Mouse (Mus musculus): ENCODE measurements at regions not wholly inside any gene's neighbourhood (a gene's known extent, or its start where the extent isn't known, plus 50 kb on each side); places are given as distances from the start of the nearest gene placed in this dataset.

DNA sequence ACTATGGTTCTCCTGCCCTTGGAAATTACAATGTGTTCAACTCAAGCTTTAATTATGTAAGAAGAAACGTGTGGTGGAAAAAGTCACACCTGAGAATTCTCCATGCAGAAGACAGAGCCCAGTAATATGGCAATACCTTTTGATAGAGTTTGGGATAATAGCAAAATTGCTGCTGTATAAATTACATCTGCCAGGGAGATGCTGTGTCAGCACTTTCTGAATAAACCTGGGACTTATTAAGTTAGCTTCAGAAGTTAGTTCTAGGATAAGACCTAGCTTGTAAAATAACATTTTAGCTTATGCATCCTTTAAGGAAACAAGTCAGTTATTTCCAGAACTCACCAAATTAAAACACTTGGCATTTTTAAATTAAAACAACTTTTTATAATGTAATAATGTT, 212.2 kb upstream of the Ercc4 start:
- TF ChIP-seq MAX (IDR thresholded peaks at IDR 0.05; ENCODE audit: low read depth), result no peak
- no peak for TF ChIP-seq POLR2A (IDR thresholded peaks at IDR 0.05; ENCODE audit: insufficient read length, low read depth)
- TF ChIP-seq USF1 (IDR thresholded peaks at IDR 0.05; ENCODE audit: low read depth), result no peak
- TF ChIP-seq TCF3 (IDR thresholded peaks at IDR 0.05; ENCODE audit: insufficient read length, low read depth), result no peak
- TF ChIP-seq TCF12 (IDR thresholded peaks at IDR 0.05; ENCODE audit: insufficient read depth, poor library complexity, severe bottlenecking), result no peak
- TF ChIP-seq E2F4 (IDR thresholded peaks at IDR 0.05; ENCODE audit: insufficient read depth), result no peak
- TF ChIP-seq MYOG (IDR thresholded peaks at IDR 0.05; ENCODE audit: control insufficient read depth in 1 of 3, insufficient read depth in 1 of 3, insufficient read length in 2 of 3, low read depth in 2 of 3), result no peak
- TF ChIP-seq POLR2AphosphoS2 (IDR thresholded peaks at IDR 0.05; ENCODE audit: insufficient read length, low read depth), result no peak
- no peak for TF ChIP-seq MYOD1 (IDR thresholded peaks at IDR 0.05; ENCODE audit: control insufficient read depth in 1 of 3, insufficient read length in 2 of 3, low read depth in 2 of 3)
- TF ChIP-seq REST (IDR thresholded peaks at IDR 0.05; ENCODE audit: insufficient read depth, insufficient read length), result no peak
- no peak for TF ChIP-seq CEBPB (IDR thresholded peaks at IDR 0.05; ENCODE audit: insufficient read depth, poor library complexity, severe bottlenecking)
- no peak for TF ChIP-seq SRF (IDR thresholded peaks at IDR 0.05; ENCODE audit: control insufficient read depth, insufficient read length, low read depth)

Measured in myocyte (in vitro differentiated cells).